Mouse (Mus musculus) CH12.LX (cell line): ENCODE data around the gene Farsa. TPM values are rescaled to one million over a fixed set of nuclear protein-coding genes. Genes with fewer than 3 reads are reported as not detected.

Experiments
- DNase-seq: peaks from one replicate; pipeline ENCODE4 v3.0.0-alpha.2; 2013; ENCODE audit errors: extremely low read depth
- H3K27ac ChIP-seq: 2 replicates; pipeline ENCODE4 v1.5.1; 2012; ENCODE audit warnings: low read depth, mild to moderate bottlenecking, control low read depth, moderate library complexity; ENCODE audit not compliant: insufficient read depth
- H3K27me3 ChIP-seq: replicated peaks from 2 replicates; pipeline ENCODE3; 2012; ENCODE audit warnings: inconsistent platforms
- H3K36me3 ChIP-seq, 2 experiments: replicated peaks in 1 of 2; 2 replicates each; pipeline versions ENCODE3 to v1.6.1; 2012; ENCODE audit warnings: inconsistent platforms in 1 of 2, low read length in 1 of 2, mild to moderate bottlenecking in 1 of 2, mixed read lengths in 1 of 2, moderate library complexity in 1 of 2; ENCODE audit not compliant: control insufficient read depth in 1 of 2, insufficient read depth in 1 of 2
- H3K4me1 ChIP-seq, 2 experiments: 2 replicates each; pipeline ENCODE4 v1.6.1; 2012; ENCODE audit warnings: inconsistent platforms in 1 of 2, moderate library complexity in 1 of 2; ENCODE audit not compliant: insufficient read depth in 2 of 2, control insufficient read depth in 1 of 2
- H3K4me2 ChIP-seq: 2 replicates; pipeline ENCODE4 v1.6.1; 2012; ENCODE audit warnings: low read depth, mild to moderate bottlenecking, control low read depth; ENCODE audit not compliant: poor library complexity, insufficient read depth, severe bottlenecking
- H3K4me3 ChIP-seq, 3 experiments: fragments of 150-350 bp in 1 of 3; sonication (generic) in 1 of 3; replicated peaks in 1 of 3; 2 replicates each; pipeline versions ENCODE3 to v1.5.1; 2011 to 2012; ENCODE audit warnings: low read depth in 2 of 3, low read length in 2 of 3, mild to moderate bottlenecking in 2 of 3, moderate library complexity in 2 of 3, control low read depth in 1 of 3, improper control_type of control experiment in 1 of 3, inconsistent platforms in 1 of 3, mixed read lengths in 1 of 3; ENCODE audit not compliant: poor library complexity in 1 of 3
- H3K79me2 ChIP-seq: replicated peaks from 2 replicates; pipeline ENCODE4 v1.6.1; 2012; ENCODE audit warnings: mild to moderate bottlenecking, moderate library complexity; ENCODE audit not compliant: control insufficient read depth, poor library complexity, insufficient read depth, severe bottlenecking; ENCODE audit errors: extremely low read depth
- H3K9ac ChIP-seq: 2 replicates; pipeline ENCODE4 v1.6.1; 2012; ENCODE audit warnings: low read depth, mild to moderate bottlenecking, control low read depth, moderate library complexity; ENCODE audit not compliant: insufficient read depth
- H3K9me3 ChIP-seq: replicated peaks from 2 replicates; pipeline ENCODE3; 2012; ENCODE audit warnings: low read length, inconsistent platforms, mixed read lengths
- CHD2 ChIP-seq: IDR thresholded peaks from 2 replicates; pipeline ENCODE4 v1.6.1; 2011; ENCODE audit warnings: low read length, improper control_type of control experiment
- CTCF ChIP-seq, 2 experiments: IDR thresholded peaks in 1 of 2; conservative IDR thresholded peaks in 1 of 2; 2 replicates each; pipeline ENCODE4 v1.5.1; 2011 to 2012; ENCODE audit warnings: low read depth in 2 of 2, low read length in 2 of 2, improper control_type of control experiment in 1 of 2, inconsistent platforms in 1 of 2, mild to moderate bottlenecking in 1 of 2, moderate library complexity in 1 of 2
- E2F4 ChIP-seq: IDR thresholded peaks from 2 replicates; pipeline ENCODE4 v1.6.1; 2011; ENCODE audit warnings: low read depth, low read length, improper control_type of control experiment; ENCODE audit not compliant: insufficient replicate concordance
- ELF1 ChIP-seq: IDR thresholded peaks from 2 replicates; pipeline ENCODE4 v1.6.1; 2014; ENCODE audit warnings: low read depth, mild to moderate bottlenecking, inconsistent platforms, low read length, improper control_type of control experiment
- EP300 ChIP-seq: IDR thresholded peaks from 2 replicates; pipeline ENCODE4 v1.6.1; 2011; ENCODE audit warnings: low read length, improper control_type of control experiment
- GABPA ChIP-seq: IDR thresholded peaks from 2 replicates; pipeline ENCODE4 v1.6.1; 2012; ENCODE audit warnings: low read depth, low read length, improper control_type of control experiment, inconsistent platforms; ENCODE audit not compliant: insufficient replicate concordance
- IRF4 ChIP-seq: IDR thresholded peaks from 2 replicates; pipeline ENCODE4 v1.6.1; 2014; ENCODE audit warnings: low read depth, mild to moderate bottlenecking, inconsistent platforms, low read length, improper control_type of control experiment
- MAFK ChIP-seq: IDR thresholded peaks from 2 replicates; pipeline ENCODE4 v1.6.1; 2011; ENCODE audit warnings: low read length, improper control_type of control experiment; ENCODE audit not compliant: insufficient replicate concordance
- MAZ ChIP-seq: IDR thresholded peaks from 2 replicates; pipeline ENCODE4 v1.6.1; 2012; ENCODE audit warnings: low read depth, mild to moderate bottlenecking, inconsistent platforms, low read length, improper control_type of control experiment, moderate library complexity
- MEF2A ChIP-seq: IDR thresholded peaks from 2 replicates; pipeline ENCODE4 v1.6.1; 2014; ENCODE audit warnings: low read depth, mild to moderate bottlenecking, inconsistent platforms, low read length, improper control_type of control experiment, borderline replicate concordance
- MXI1 ChIP-seq: IDR thresholded peaks from 2 replicates; pipeline ENCODE4 v1.6.1; 2011; ENCODE audit warnings: mild to moderate bottlenecking, low read depth, low read length, improper control_type of control experiment
- MYC ChIP-seq: IDR thresholded peaks from 2 replicates; pipeline ENCODE4 v1.6.1; 2011; ENCODE audit warnings: low read depth, mild to moderate bottlenecking, improper control_type of control experiment, low read length
- POLR2AphosphoS2 ChIP-seq: IDR thresholded peaks from 2 replicates; pipeline ENCODE4 v1.6.1; 2011; ENCODE audit warnings: low read depth, low read length, improper control_type of control experiment
- RAD21 ChIP-seq: IDR thresholded peaks from 2 replicates; pipeline ENCODE4 v1.6.1; 2011; ENCODE audit warnings: low read depth, mild to moderate bottlenecking, low read length, improper control_type of control experiment, moderate library complexity
- SIN3A ChIP-seq: IDR thresholded peaks from 2 replicates; pipeline ENCODE4 v1.6.1; 2012; ENCODE audit warnings: low read length, improper control_type of control experiment, inconsistent platforms
- SMC3 ChIP-seq: IDR thresholded peaks from 2 replicates; pipeline ENCODE4 v1.6.1; 2011; ENCODE audit warnings: low read depth, low read length, improper control_type of control experiment
- UBTF ChIP-seq: IDR thresholded peaks from 2 replicates; pipeline ENCODE4 v1.6.1; 2012; ENCODE audit warnings: low read depth, mild to moderate bottlenecking, inconsistent platforms, low read length, improper control_type of control experiment, moderate library complexity
- USF1 ChIP-seq: IDR thresholded peaks from 2 replicates; pipeline ENCODE4 v1.6.1; 2014; ENCODE audit warnings: low read depth, mild to moderate bottlenecking, inconsistent platforms, low read length, improper control_type of control experiment
- ZC3H11A ChIP-seq: IDR thresholded peaks from 2 replicates; pipeline ENCODE4 v1.6.1; 2012; ENCODE audit warnings: low read depth, mild to moderate bottlenecking, inconsistent platforms, low read length, improper control_type of control experiment
- ZNF384 ChIP-seq: IDR thresholded peaks from 2 replicates; pipeline ENCODE4 v1.6.1; 2012; ENCODE audit warnings: low read depth, low read length, improper control_type of control experiment, inconsistent platforms
- dilution Hi-C: fragments of 300-500 bp; cut with MboI; formaldehyde crosslinking; loops from 2 replicates; pipeline ENCODE4 v1.14.3; 2020; ENCODE audit warnings: low sequenced_read_pairs; ENCODE audit not compliant: extremely low pct_unique_long_range_greater_than_20kb, extremely low pct_ligation_motif_present
- in situ Hi-C: fragments of 300-500 bp; cut with MboI; formaldehyde crosslinking; loops from 3 replicates; pipeline ENCODE4 v1.14.3; 2019; ENCODE audit warnings: low sequenced_read_pairs, low pct_ligation_motif_present, low pct_unique_long_range_greater_than_20kb, mixed read lengths
- polyA plus RNA-seq: library from polyadenylated mRNA; unstranded; fragments of >175 nt; gene quantifications from 2 replicates; pipeline ENCODE4 v1.2.1, GENCODE M21; 2012; ENCODE audit warnings: low read depth; ENCODE audit not compliant: insufficient read length
- total RNA-seq, 2 experiments: library from RNA; depleted of rRNA; stranded (reverse); fragments of 300-350 nt in 1 of 2; fragments of >200 nt in 1 of 2; gene quantifications; 2 replicates each; pipeline ENCODE4 v1.2.3; 2012 to 2014

Farsa gene
- total and polyA plus RNA-seq, 3 experiments: 142 to 175 (median 146) TPM

- Histone ChIP-seq H3K4me3 (peak overlapping the region in 1 of 3 experiments; percentile 91), H3K4me2 (no peak overlapping the region), H3K79me2 (peaks cover 33% of the 10 kb centered on the region), H3K27ac (no peak overlapping the region), H3K36me3 (peaks cover 18 to 31% of the 10 kb centered on the region in 2 experiments), H3K9ac (no peak overlapping the region), H3K27me3 (no peaks in the 10 kb centered on the region), H3K4me1 (peaks cover 9 to 17% of the 10 kb centered on the region in 2 experiments), H3K9me3 (no peaks in the 10 kb centered on the region)
- dilution Hi-C loops: no loop called here
- in situ Hi-C loops: no loop called here
- no peak for DNase-seq
- no peak for TF ChIP-seq RAD21
- no peak for TF ChIP-seq MYC
- TF ChIP-seq CTCF (conservative IDR thresholded peaks at IDR 0.05 in 1 of 2, IDR thresholded peaks at IDR 0.05 in 1 of 2; ENCODE audit: low read depth in 2 of 2, low read length in 2 of 2): no peak
- no peak for TF ChIP-seq UBTF
- TF ChIP-seq POLR2AphosphoS2: no peak
- TF ChIP-seq SMC3: no peak
- no peak for TF ChIP-seq E2F4
- no peak for TF ChIP-seq MXI1
- TF ChIP-seq IRF4: no peak
- TF ChIP-seq MAZ: no peak
- no peak for TF ChIP-seq ELF1
- no peak for TF ChIP-seq MAFK
- no peak for TF ChIP-seq SIN3A
- TF ChIP-seq CHD2: no peak
- TF ChIP-seq ZC3H11A: no peak
- no peak for TF ChIP-seq USF1
- TF ChIP-seq ZNF384: no peak
- TF ChIP-seq EP300: no peak
- TF ChIP-seq MEF2A: no peak
- TF ChIP-seq GABPA: no peak
Measured at GRCm38 (mm10) chr8:84856434-84856833, 355 bp upstream of the Farsa start.

GRCm38 (mm10) chr8:84871376-84872308 lies 14.9 kb downstream of the Farsa start, which contains the start of gene Syce2:
Gene Syce2 (plus strand): TSS chr8:84872111.
- in situ Hi-C loops: no loop called here
- dilution Hi-C loops: no loop called here
- H3K27ac ChIP-seq: no peak within 1 kb of the TSS
- peaks cover 31 to 75% of the 10 kb centered on the region in 2 experiments for H3K36me3 ChIP-seq
- DNase-seq: peak; percentile 19
- H3K27me3 ChIP-seq: no peaks in the 10 kb centered on the region
- no peak within 1 kb of the TSS for H3K9ac ChIP-seq
- H3K4me1 ChIP-seq: no peaks in the 10 kb centered on the region
- H3K4me3 ChIP-seq: no peak within 1 kb of the TSS
- H3K4me2 ChIP-seq: no peak within 1 kb of the TSS
- peak; percentile 21 for TF ChIP-seq RAD21
- TF ChIP-seq MXI1: no peak
- TF ChIP-seq CTCF (conservative IDR thresholded peaks at IDR 0.05 in 1 of 2, IDR thresholded peaks at IDR 0.05 in 1 of 2; ENCODE audit: low read depth in 2 of 2, low read length in 2 of 2): peak in 1 of 2 experiments; percentile 41; a peak in 2 of 4 replicates
- no peaks in the 10 kb centered on the region for H3K79me2 ChIP-seq
- H3K9me3 ChIP-seq: no peaks in the 10 kb centered on the region
